Mouse (Mus musculus): ENCODE data around the gene Cltrn.

- no peak for TF ChIP-seq GATA1 (IDR thresholded peaks at IDR 0.05; ENCODE audit: low read length)
- no peak for TF ChIP-seq TAL1 (IDR thresholded peaks at IDR 0.05; ENCODE audit: low read length)
Measured at GRCm38 (mm10) chrX:164038882-164039281, 49.7 kb upstream of the Cltrn start.
